Mouse (Mus musculus): Measurements from ENCODE around the gene Fut11. TPM values are rescaled to one million over a fixed set of nuclear protein-coding genes. Genes with fewer than 3 reads are reported as not detected.
A peak's percentile ranks its signal among the peaks of the same experiment; 100 is the strongest.

Fut11 gene
- 28.3 and 29.1 TPM in 2 replicates for polyA plus RNA-seq (2015; fragmentation: Nextera tagmentation; extraction: Ambion mirVana)

- Histone ChIP-seq H3K4me2 (peak within 1 kb of the TSS; percentile 84), H3K9me3 (no peaks in the 10 kb centered on the region), H3K27ac (replicated peaks) (peak within 1 kb of the TSS; percentile 97), H3K4me1 (replicated peaks) (peaks cover 56% of the 10 kb centered on the region), H3K9ac (peak within 1 kb of the TSS; percentile 87), H3K4me3 (peak within 1 kb of the TSS; percentile 77), H3K36me3 (peaks cover 55% of the 10 kb centered on the region), H3K27me3 (no peaks in the 10 kb centered on the region)
- ATAC-seq (ENCODE audit: low read depth) = peak; percentile 94
- whole genome bisulfite sequencing = under 1% methylated on average over 94 of the region's 111 CpGs
These were observed at the start of gene Fut11 for GRCm38 (mm10) chr14:20694884-20695760. Fut11 (plus strand) TSS chr14:20694968.

- H3K4me2 ChIP-seq = no peak overlapping the region
- no peak overlapping the region for H3K4me3 ChIP-seq
- no peak overlapping the region for H3K9ac ChIP-seq
- ATAC-seq (ENCODE audit: low read depth) = no peak
- H3K27ac ChIP-seq (replicated peaks) = no peak overlapping the region
- H3K36me3 ChIP-seq = no peaks in the 10 kb centered on the region
- no peaks in the 10 kb centered on the region for H3K27me3 ChIP-seq
- WGBS = 37% methylated on average over 3 of the region's 3 CpGs
- peaks cover 7% of the 10 kb centered on the region for H3K4me1 ChIP-seq (replicated peaks)
- H3K9me3 ChIP-seq = no peaks in the 10 kb centered on the region
These were observed 49.2 kb upstream of the Fut11 start for GRCm38 (mm10) chr14:20645547-20645946.

GRCm38 (mm10) chr14:20646381-20646780 lies 48.4 kb upstream of the Fut11 start:
- no peak overlapping the region for H3K9ac ChIP-seq
- no peak overlapping the region for H3K27ac ChIP-seq (replicated peaks)
- no peaks in the 10 kb centered on the region for H3K36me3 ChIP-seq
- H3K27me3 ChIP-seq = no peaks in the 10 kb centered on the region
- no peak overlapping the region for H3K4me2 ChIP-seq
- no peak overlapping the region for H3K4me3 ChIP-seq
- peaks cover 7% of the 10 kb centered on the region for H3K4me1 ChIP-seq (replicated peaks)
- no peaks in the 10 kb centered on the region for H3K9me3 ChIP-seq
- no peak for ATAC-seq (ENCODE audit: low read depth)

GRCm38 (mm10) chr14:20651000-20651399 lies 43.8 kb upstream of the Fut11 start:
- no peak overlapping the region for H3K4me3 ChIP-seq
- no peaks in the 10 kb centered on the region for H3K27me3 ChIP-seq
- WGBS = 76% methylated on average over 2 of the region's 2 CpGs
- H3K4me1 ChIP-seq (replicated peaks) = no peaks in the 10 kb centered on the region
- H3K4me2 ChIP-seq = no peak overlapping the region
- H3K36me3 ChIP-seq = no peaks in the 10 kb centered on the region
- no peaks in the 10 kb centered on the region for H3K9me3 ChIP-seq
- no peak for ATAC-seq (ENCODE audit: low read depth)
- peak overlapping the region; percentile 12; the same call in 1 of the 2 replicates for H3K9ac ChIP-seq
- no peak overlapping the region for H3K27ac ChIP-seq (replicated peaks)

- no peak for ATAC-seq (ENCODE audit: low read depth)
- Histone ChIP-seq H3K9ac (no peak overlapping the region), H3K4me3 (no peak overlapping the region), H3K4me2 (no peak overlapping the region), H3K9me3 (no peaks in the 10 kb centered on the region), H3K27ac (replicated peaks) (no peak overlapping the region), H3K36me3 (no peaks in the 10 kb centered on the region), H3K27me3 (no peaks in the 10 kb centered on the region), H3K4me1 (replicated peaks) (no peaks in the 10 kb centered on the region)
- 72% methylated on average over 4 of the region's 4 CpGs for WGBS
These were observed 43.0 kb upstream of the Fut11 start for GRCm38 (mm10) chr14:20651722-20652256.

GRCm38 (mm10) chr14:20654690-20655421 lies 39.9 kb upstream of the Fut11 start:
- Histone ChIP-seq H3K4me1 (replicated peaks) (no peaks in the 10 kb centered on the region), H3K9ac (no peak overlapping the region), H3K4me3 (no peak overlapping the region), H3K4me2 (no peak overlapping the region), H3K9me3 (no peaks in the 10 kb centered on the region), H3K36me3 (no peaks in the 10 kb centered on the region), H3K27ac (replicated peaks) (no peak overlapping the region), H3K27me3 (no peaks in the 10 kb centered on the region; the same call in 1 of the 2 replicates)
- no peak for ATAC-seq (ENCODE audit: low read depth)
- WGBS = 83% methylated on average over 9 of the region's 9 CpGs

- ATAC-seq (ENCODE audit: low read depth) = no peak
- H3K27me3 ChIP-seq = no peaks in the 10 kb centered on the region; the same call in 1 of the 2 replicates
- H3K4me1 ChIP-seq (replicated peaks) = peaks cover 4% of the 10 kb centered on the region; the same call in 1 of the 2 replicates
- no peaks in the 10 kb centered on the region for H3K36me3 ChIP-seq
- no peak overlapping the region for H3K4me2 ChIP-seq
- no peak overlapping the region for H3K9ac ChIP-seq
- H3K4me3 ChIP-seq = no peak overlapping the region
- no peaks in the 10 kb centered on the region for H3K9me3 ChIP-seq
- H3K27ac ChIP-seq (replicated peaks) = no peak overlapping the region
- WGBS = 79% methylated on average over 9 of the region's 9 CpGs
These were observed 39.0 kb upstream of the Fut11 start for GRCm38 (mm10) chr14:20655731-20656130.

GRCm38 (mm10) chr14:20656361-20656760 lies 38.4 kb upstream of the Fut11 start, which contains the start of gene Myoz1:
Myoz1 (minus strand) TSS chr14:20656540.
- Histone ChIP-seq H3K9me3 (no peaks in the 10 kb centered on the region), H3K9ac (no peak within 1 kb of the TSS), H3K36me3 (no peaks in the 10 kb centered on the region), H3K4me3 (no peak within 1 kb of the TSS), H3K27ac (replicated peaks) (no peak within 1 kb of the TSS), H3K4me2 (no peak within 1 kb of the TSS), H3K4me1 (replicated peaks) (peaks cover 5% of the 10 kb centered on the region; the same call in 1 of the 2 replicates), H3K27me3 (no peaks in the 10 kb centered on the region; the same call in 1 of the 2 replicates)
- 61% methylated on average over 11 of the region's 11 CpGs for WGBS
- no peak for ATAC-seq (ENCODE audit: low read depth)

GRCm38 (mm10) chr14:20658326-20658725 lies 36.4 kb upstream of the Fut11 start:
- H3K27me3 ChIP-seq = peaks cover 15% of the 10 kb centered on the region
- no peaks in the 10 kb centered on the region for H3K36me3 ChIP-seq
- H3K4me1 ChIP-seq (replicated peaks) = peaks cover 18% of the 10 kb centered on the region
- H3K4me2 ChIP-seq = no peak overlapping the region
- H3K4me3 ChIP-seq = no peak overlapping the region
- no peak for ATAC-seq (ENCODE audit: low read depth)
- no peaks in the 10 kb centered on the region for H3K9me3 ChIP-seq
- no peak overlapping the region for H3K27ac ChIP-seq (replicated peaks)
- no peak overlapping the region for H3K9ac ChIP-seq

GRCm38 (mm10) chr14:20658902-20659301 lies 35.9 kb upstream of the Fut11 start:
- H3K27me3 ChIP-seq = peaks cover 18% of the 10 kb centered on the region
- no peak overlapping the region for H3K4me3 ChIP-seq
- no peaks in the 10 kb centered on the region for H3K36me3 ChIP-seq
- 93% methylated on average over 6 of the region's 6 CpGs for WGBS
- H3K9me3 ChIP-seq = no peaks in the 10 kb centered on the region
- no peak overlapping the region for H3K27ac ChIP-seq (replicated peaks)
- no peak for ATAC-seq (ENCODE audit: low read depth)
- peaks cover 18% of the 10 kb centered on the region for H3K4me1 ChIP-seq (replicated peaks)
- no peak overlapping the region for H3K9ac ChIP-seq
- no peak overlapping the region for H3K4me2 ChIP-seq

- Histone ChIP-seq H3K4me1 (replicated peaks) (peaks cover 18% of the 10 kb centered on the region), H3K36me3 (no peaks in the 10 kb centered on the region), H3K4me2 (no peak overlapping the region), H3K27me3 (peaks cover 18% of the 10 kb centered on the region), H3K27ac (replicated peaks) (no peak overlapping the region), H3K4me3 (no peak overlapping the region), H3K9ac (no peak overlapping the region), H3K9me3 (no peaks in the 10 kb centered on the region)
- ATAC-seq (ENCODE audit: low read depth) = no peak
- 97% methylated on average over 7 of the region's 7 CpGs for whole genome bisulfite sequencing
These were observed 35.1 kb upstream of the Fut11 start for GRCm38 (mm10) chr14:20659687-20660086.
